Mouse (Mus musculus) ES-Bruce4 (cell line): Measurements from ENCODE around the gene Lep. TPM values are rescaled to one million over a fixed set of nuclear protein-coding genes. Genes with fewer than 3 reads are reported as not detected.

Experiments used
- H3K27ac ChIP-seq: 2 replicates; pipeline ENCODE4 v1.5.1; 2012; ENCODE audit warnings: low read length, inconsistent platforms; ENCODE audit not compliant: insufficient read depth
- H3K27me3 ChIP-seq: 2 replicates; pipeline ENCODE4 v1.6.1; 2012; ENCODE audit warnings: mild to moderate bottlenecking, low read length, inconsistent platforms; ENCODE audit not compliant: control insufficient read depth, poor library complexity, insufficient read depth, severe bottlenecking
- H3K36me3 ChIP-seq: 2 replicates; pipeline ENCODE4 v1.6.1; 2012; ENCODE audit warnings: inconsistent platforms, mild to moderate bottlenecking, low read length, moderate library complexity; ENCODE audit not compliant: control insufficient read depth, poor library complexity, insufficient read depth, severe bottlenecking
- H3K4me1 ChIP-seq: one replicate; pipeline ENCODE4 v1.8.1; 2011; ENCODE audit warnings: low read length; ENCODE audit not compliant: control insufficient read depth, insufficient read depth
- H3K4me3 ChIP-seq: 2 replicates; pipeline ENCODE4 v1.5.1; 2011; ENCODE audit warnings: low read depth, mild to moderate bottlenecking, low read length
- H3K9ac ChIP-seq: 2 replicates; pipeline ENCODE4 v1.6.1; 2012; ENCODE audit warnings: low read depth, mild to moderate bottlenecking, inconsistent platforms; ENCODE audit not compliant: poor library complexity, severe bottlenecking
- H3K9me3 ChIP-seq: replicated peaks from 2 replicates; pipeline ENCODE4 v1.6.1; 2012; ENCODE audit warnings: mild to moderate bottlenecking, low read length, inconsistent platforms; ENCODE audit not compliant: control insufficient read depth, poor library complexity, insufficient read depth, severe bottlenecking
- CTCF ChIP-seq: IDR thresholded peaks from one replicate; pipeline ENCODE4 v1.8.1; 2011; ENCODE audit warnings: low read depth, low read length
- EP300 ChIP-seq: IDR thresholded peaks from 2 replicates; pipeline ENCODE4 v1.6.1; 2011; ENCODE audit warnings: low read depth, low read length; ENCODE audit not compliant: insufficient read depth
- POLR2A ChIP-seq: IDR thresholded peaks from one replicate; pipeline ENCODE4 v1.8.1; 2011; ENCODE audit warnings: low read length; ENCODE audit not compliant: insufficient read depth
- polyA plus RNA-seq: library from polyadenylated mRNA; stranded (reverse); fragments of >200 nt; gene quantifications from 2 replicates; pipeline ENCODE4 v1.2.4, GENCODE M21; 2011; ENCODE audit warnings: low read depth; ENCODE audit not compliant: missing spikeins, insufficient read depth, insufficient read length

Lep gene
- polyA plus RNA-seq, 1 experiment, result not detected

- Histone ChIP-seq H3K9ac (no peak overlapping the region), H3K9me3 (no peaks in the 10 kb centered on the region), H3K36me3 (no peaks in the 10 kb centered on the region), H3K27ac (no peak overlapping the region), H3K27me3 (no peaks in the 10 kb centered on the region), H3K4me1 (peaks cover 1% of the 10 kb centered on the region), H3K4me3 (no peak overlapping the region)
- TF ChIP-seq EP300 (no peak), CTCF (no peak), POLR2A (no peak)
Observed at GRCm38 (mm10) chr6:29036698-29037097, 23.3 kb upstream of the Lep start.

GRCm38 (mm10) chr6:29040266-29040665 lies 19.8 kb upstream of the Lep start:
- Histone ChIP-seq H3K4me3 (no peak overlapping the region), H3K27ac (no peak overlapping the region), H3K9me3 (no peaks in the 10 kb centered on the region), H3K27me3 (no peaks in the 10 kb centered on the region), H3K4me1 (no peaks in the 10 kb centered on the region), H3K36me3 (no peaks in the 10 kb centered on the region), H3K9ac (no peak overlapping the region)
- TF ChIP-seq POLR2A (no peak), CTCF (no peak), EP300 (no peak)

- Histone ChIP-seq H3K36me3 (no peaks in the 10 kb centered on the region), H3K27ac (no peak overlapping the region), H3K9ac (no peak overlapping the region), H3K4me3 (no peak overlapping the region), H3K9me3 (no peaks in the 10 kb centered on the region), H3K4me1 (no peaks in the 10 kb centered on the region), H3K27me3 (no peaks in the 10 kb centered on the region)
- no peak for TF ChIP-seq EP300
Observed at GRCm38 (mm10) chr6:29044029-29044428, 16.0 kb upstream of the Lep start.

- no peaks in the 10 kb centered on the region for H3K9me3 ChIP-seq
- no peak overlapping the region for H3K4me3 ChIP-seq
- H3K9ac ChIP-seq, result no peak overlapping the region
- no peaks in the 10 kb centered on the region for H3K27me3 ChIP-seq
- H3K4me1 ChIP-seq, result no peaks in the 10 kb centered on the region
- no peaks in the 10 kb centered on the region for H3K36me3 ChIP-seq
- TF ChIP-seq CTCF, result no peak
- no peak for TF ChIP-seq EP300
- no peak for TF ChIP-seq POLR2A
- no peak overlapping the region for H3K27ac ChIP-seq
Observed at GRCm38 (mm10) chr6:29049926-29050325, 10.1 kb upstream of the Lep start.

- Histone ChIP-seq H3K4me1 (no peaks in the 10 kb centered on the region), H3K9ac (no peak overlapping the region), H3K27ac (no peak overlapping the region), H3K27me3 (no peaks in the 10 kb centered on the region), H3K4me3 (no peak overlapping the region), H3K36me3 (no peaks in the 10 kb centered on the region), H3K9me3 (0 out of 2 replicates have a peak, but pooled peaks cover 1% of the 10 kb centered on the region)
- no peak for TF ChIP-seq EP300
Observed at GRCm38 (mm10) chr6:29052188-29052587, 7.8 kb upstream of the Lep start.

GRCm38 (mm10) chr6:29053181-29053580 lies 6.8 kb upstream of the Lep start:
- Histone ChIP-seq H3K4me1 (no peaks in the 10 kb centered on the region), H3K9me3 (peaks cover 8% of the 10 kb centered on the region), H3K9ac (no peak overlapping the region), H3K36me3 (no peaks in the 10 kb centered on the region), H3K27me3 (no peaks in the 10 kb centered on the region), H3K4me3 (no peak overlapping the region), H3K27ac (no peak overlapping the region)
- no peak for TF ChIP-seq EP300
- no peak for TF ChIP-seq POLR2A
- TF ChIP-seq CTCF, result no peak
